Mouse (Mus musculus) lung, embryonic 16.5 days (tissue): ENCODE results near the gene Trim60. TPM values are rescaled to one million over a fixed set of nuclear protein-coding genes. Genes with fewer than 3 reads are reported as not detected.

Experiments used
- polyA plus RNA-seq: library from polyadenylated mRNA; unstranded; fragments of >200 nt; fragmentation: Nextera tagmentation; extraction: Ambion mirVana; gene quantifications from 2 replicates; pipeline ENCODE4 v1.2.1, GENCODE M21; 2015

Trim60 gene
- polyA plus RNA-seq, 1 experiment from 2014 or later, result not detected

Other genes with a start within 250 kb of the Trim60 start
- gene Klhl2, start 168.6 kb downstream of the Trim60 start, polyA plus RNA-seq, result 3.9 and 4.2 TPM in 2 replicates
- gene Tmem192, start 71.4 kb downstream of the Trim60 start, polyA plus RNA-seq, result 26.9 and 27.5 TPM in 2 replicates
- not detected in 2 replicates for gene Trim75, start 30.8 kb downstream of the Trim60 start, polyA plus RNA-seq
- not detected in 2 replicates for gene Trim61, start 61 bp downstream of the Trim60 start, polyA plus RNA-seq
- gene Apela, start 18.8 kb upstream of the Trim60 start, polyA plus RNA-seq, result 0.45 and 0.70 TPM in 2 replicates
- not detected in 2 replicates for gene Gm10663, start 56.4 kb upstream of the Trim60 start, polyA plus RNA-seq
- gene BC030870, start 111.0 kb upstream of the Trim60 start, polyA plus RNA-seq, result 2.3 and 3.0 TPM in 2 replicates